Mouse (Mus musculus) R1 (cell line): Measurements from ENCODE around the gene Parp16.
"Not testable (repeated sequence)": the region's sequence is repeated elsewhere in the genome, so short reads cannot be mapped to it uniquely, and the experiment has no call there.

ENCODE experiments used
- DNase-seq: peaks from one replicate; pipeline ENCODE4 v3.0.0-alpha.2; 2018; ENCODE audit warnings: low read depth, low spot score

Gene Parp16

GRCm38 (mm10) chr9:65178336-65179213 lies 16.6 kb upstream of the Parp16 start:
- DNase-seq: peak; percentile 74

- DNase-seq: peak; percentile 86
These were observed 15.1 kb upstream of the Parp16 start for GRCm38 (mm10) chr9:65179817-65180624.

- peak; percentile 91 for DNase-seq
These were observed 6.6 kb upstream of the Parp16 start for GRCm38 (mm10) chr9:65188599-65188998.

GRCm38 (mm10) chr9:65190306-65190705 lies 4.8 kb upstream of the Parp16 start:
- no peak for DNase-seq

- DNase-seq: no peak
These were observed 3.8 kb upstream of the Parp16 start for GRCm38 (mm10) chr9:65191389-65191754.

GRCm38 (mm10) chr9:65191755-65192469 lies 3.2 kb upstream of the Parp16 start:
- peak; percentile 69 for DNase-seq

- peak; percentile 92 for DNase-seq
These were observed 1.9 kb upstream of the Parp16 start for GRCm38 (mm10) chr9:65193214-65193613.

- no peak for DNase-seq
These were observed 448 bp downstream of the Parp16 start for GRCm38 (mm10) chr9:65195621-65195981.

- peak; percentile 93 for DNase-seq
These were observed 1.0 kb downstream of the Parp16 start for GRCm38 (mm10) chr9:65195982-65196737.

GRCm38 (mm10) chr9:65196738-65197569 lies 1.8 kb downstream of the Parp16 start:
- DNase-seq: peak; percentile 87

GRCm38 (mm10) chr9:65197826-65198225 lies 2.7 kb downstream of the Parp16 start:
- no peak for DNase-seq

GRCm38 (mm10) chr9:65199723-65200122 lies 4.6 kb downstream of the Parp16 start:
- DNase-seq: no peak

- DNase-seq: no peak
These were observed 5.5 kb downstream of the Parp16 start for GRCm38 (mm10) chr9:65200606-65201005.

GRCm38 (mm10) chr9:65201021-65201380 lies 5.8 kb downstream of the Parp16 start:
- no peak for DNase-seq

- DNase-seq: peak; percentile 96
These were observed 6.4 kb downstream of the Parp16 start for GRCm38 (mm10) chr9:65201381-65202164.

- no peak for DNase-seq
These were observed 7.1 kb downstream of the Parp16 start for GRCm38 (mm10) chr9:65202165-65202754.

- no peak for DNase-seq
These were observed 10.1 kb downstream of the Parp16 start for GRCm38 (mm10) chr9:65205049-65205815.

GRCm38 (mm10) chr9:65207041-65207815 lies 12.1 kb downstream of the Parp16 start:
- not testable (repeated sequence) for DNase-seq
